Mouse (Mus musculus) testis, adult 2 months (tissue): ENCODE data around the gene Stk16.

Experiments used
- CTCF ChIP-seq: fragments of 200-500 bp; IDR thresholded peaks from 2 replicates; pipeline ENCODE4 v1.5.1; 2012; ENCODE audit warnings: low read depth, mild to moderate bottlenecking, inconsistent platforms, low read length, moderate library complexity; ENCODE audit not compliant: control insufficient read depth, insufficient read depth, insufficient replicate concordance
- POLR2A ChIP-seq: fragments of 200-500 bp; IDR thresholded peaks from 2 replicates; pipeline ENCODE4 v1.6.1; 2012; ENCODE audit warnings: low read depth, mild to moderate bottlenecking, inconsistent platforms, low read length, moderate library complexity; ENCODE audit not compliant: control insufficient read depth

- TF ChIP-seq POLR2A (no peak), CTCF (no peak)
These were observed 10.9 kb downstream of the Stk16 start for GRCm38 (mm10) chr1:75221538-75221937.
